Mouse (Mus musculus) kidney, postnatal 14 days (tissue): ENCODE data around the gene Marveld1.

Experiments
- DNase-seq: peaks from one replicate; pipeline ENCODE4 v3.0.0; 2022; ENCODE audit warnings: mixed read lengths

Gene Marveld1

GRCm38 (mm10) chr19:42147170-42147768 lies at the start of gene Marveld1:
Gene Marveld1, plus strand, starts transcription at chr19:42147400.
- peak; percentile 86 for DNase-seq

GRCm38 (mm10) chr19:42099406-42099805 lies 47.8 kb upstream of the Marveld1 start:
- no peak for DNase-seq

- no peak for DNase-seq
These were observed 42.5 kb upstream of the Marveld1 start for GRCm38 (mm10) chr19:42104681-42105080.

- DNase-seq = no peak
These were observed 31.3 kb upstream of the Marveld1 start for GRCm38 (mm10) chr19:42115783-42116335.

GRCm38 (mm10) chr19:42118142-42118541 lies 29.1 kb upstream of the Marveld1 start:
- no peak for DNase-seq

- no peak for DNase-seq
These were observed 28.6 kb upstream of the Marveld1 start for GRCm38 (mm10) chr19:42118596-42118995.

GRCm38 (mm10) chr19:42120451-42120850 lies 26.7 kb upstream of the Marveld1 start:
- no peak for DNase-seq

- DNase-seq = no peak
These were observed 22.5 kb upstream of the Marveld1 start for GRCm38 (mm10) chr19:42124684-42125083.

- no peak for DNase-seq
These were observed 21.5 kb upstream of the Marveld1 start for GRCm38 (mm10) chr19:42125501-42126218.

GRCm38 (mm10) chr19:42126219-42126605 lies 21.0 kb upstream of the Marveld1 start:
- DNase-seq = no peak

GRCm38 (mm10) chr19:42127024-42127423 lies 20.2 kb upstream of the Marveld1 start:
- no peak for DNase-seq

GRCm38 (mm10) chr19:42128052-42128740 lies 19.0 kb upstream of the Marveld1 start:
- peak; percentile 23 for DNase-seq

GRCm38 (mm10) chr19:42128787-42129508 lies 18.3 kb upstream of the Marveld1 start, which contains the start of gene Avpi1:
Gene Avpi1, minus strand, starts transcription at chr19:42129059.
- DNase-seq = peak; percentile 99

- no peak for DNase-seq
These were observed 17.5 kb upstream of the Marveld1 start for GRCm38 (mm10) chr19:42129509-42130293.

GRCm38 (mm10) chr19:42130294-42130606 lies 16.9 kb upstream of the Marveld1 start:
- DNase-seq = no peak

GRCm38 (mm10) chr19:42131101-42131500 lies 16.1 kb upstream of the Marveld1 start:
- no peak for DNase-seq

- no peak for DNase-seq
These were observed 12.1 kb upstream of the Marveld1 start for GRCm38 (mm10) chr19:42135070-42135469.

- DNase-seq = no peak
These were observed 11.1 kb upstream of the Marveld1 start for GRCm38 (mm10) chr19:42136126-42136525.

- DNase-seq = no peak
These were observed 10.0 kb upstream of the Marveld1 start for GRCm38 (mm10) chr19:42137167-42137672.

- no peak for DNase-seq
These were observed 8.5 kb upstream of the Marveld1 start for GRCm38 (mm10) chr19:42138517-42139285.
